Mouse (Mus musculus): Measurements from ENCODE around the gene Krt27.

The Krt27 gene

DNA sequence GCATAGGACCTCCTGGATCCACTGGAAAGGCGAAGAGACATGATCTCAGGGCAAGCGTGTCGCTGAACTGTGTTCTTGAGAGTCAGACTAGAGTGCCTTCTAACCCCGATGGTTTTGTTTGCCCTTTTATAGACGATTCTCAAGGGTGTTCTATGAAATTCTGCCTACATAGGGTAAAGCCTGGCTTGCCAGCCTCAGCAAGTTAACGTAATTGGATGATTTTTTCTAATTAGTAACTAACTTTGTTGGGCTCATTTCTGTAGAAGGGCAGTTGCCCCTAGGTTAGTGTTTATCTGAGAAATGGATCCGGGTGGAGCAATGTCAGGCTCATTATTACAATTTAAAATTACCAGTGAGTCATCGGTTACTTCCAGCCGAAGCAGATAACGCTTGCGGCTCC is 28.1 kb downstream of the Krt27 start, which contains the start of gene Krt25:
Gene Krt25, minus strand, starts transcription at position 101 of the 400 bp plus-strand sequence.
- no peak for DNase-seq (ENCODE audit: low spot score)

DNA sequence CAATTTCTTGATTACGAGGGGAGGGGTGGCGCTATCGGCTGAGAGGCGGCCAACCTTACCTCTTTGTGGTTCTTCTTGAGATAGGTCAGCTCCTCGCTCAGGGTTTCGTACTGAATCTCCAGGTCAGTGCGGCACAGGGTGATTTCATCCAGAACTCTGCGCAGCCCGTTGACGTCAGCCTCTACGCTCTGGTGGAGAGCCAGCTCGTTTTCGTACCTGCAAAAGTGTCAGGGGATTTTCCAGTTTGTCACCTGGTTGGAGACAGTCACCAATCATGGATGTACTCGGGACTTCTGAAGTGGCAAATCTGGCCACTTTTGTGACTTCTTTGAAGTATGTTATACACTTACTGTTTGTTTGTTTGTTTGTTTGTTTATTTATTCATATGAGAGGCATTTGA is 29.8 kb downstream of the Krt27 start:
- no peak for DNase-seq (ENCODE audit: low spot score)

DNA sequence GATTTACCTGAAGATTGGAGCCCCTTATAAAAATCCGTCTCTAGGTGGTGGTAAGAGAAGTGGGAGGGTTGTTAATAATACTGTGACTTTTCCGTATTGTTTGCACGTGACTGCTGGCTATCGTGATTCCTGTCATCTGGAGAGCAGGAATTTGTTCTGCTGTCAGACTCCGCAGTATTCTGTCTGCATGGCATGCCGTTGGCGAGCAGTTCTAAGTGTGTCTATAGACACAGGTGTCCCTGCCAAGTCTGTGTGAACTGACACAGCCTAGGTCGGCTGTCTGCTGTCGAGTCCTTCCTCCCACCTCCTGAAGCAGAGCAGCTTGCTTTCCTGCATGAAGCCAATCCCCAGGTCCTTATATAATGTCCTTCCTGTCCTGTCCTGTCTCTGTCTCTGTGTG is 31.8 kb downstream of the Krt27 start:
- DNase-seq (ENCODE audit: low spot score), result no peak

DNA sequence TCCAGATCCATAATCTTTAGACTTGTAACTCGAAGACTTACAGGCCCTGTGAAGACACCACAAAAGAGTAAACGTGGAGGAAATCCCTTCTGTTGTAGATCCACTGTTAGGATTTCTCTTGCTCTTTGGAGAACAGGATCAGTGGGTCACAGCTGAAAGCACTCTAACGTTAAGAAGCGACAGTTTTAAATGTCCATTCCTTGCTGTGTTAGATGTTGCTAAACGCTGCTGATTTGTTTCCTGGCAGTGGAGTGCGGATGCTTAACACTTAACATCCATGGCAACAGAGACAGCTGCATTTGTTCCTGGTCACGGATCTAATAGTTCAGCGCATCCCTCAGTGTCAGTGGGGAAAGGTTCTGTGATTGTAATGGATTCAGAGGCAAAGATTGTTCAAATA is 34.4 kb downstream of the Krt27 start:
- no peak for DNase-seq (ENCODE audit: low spot score)

DNA sequence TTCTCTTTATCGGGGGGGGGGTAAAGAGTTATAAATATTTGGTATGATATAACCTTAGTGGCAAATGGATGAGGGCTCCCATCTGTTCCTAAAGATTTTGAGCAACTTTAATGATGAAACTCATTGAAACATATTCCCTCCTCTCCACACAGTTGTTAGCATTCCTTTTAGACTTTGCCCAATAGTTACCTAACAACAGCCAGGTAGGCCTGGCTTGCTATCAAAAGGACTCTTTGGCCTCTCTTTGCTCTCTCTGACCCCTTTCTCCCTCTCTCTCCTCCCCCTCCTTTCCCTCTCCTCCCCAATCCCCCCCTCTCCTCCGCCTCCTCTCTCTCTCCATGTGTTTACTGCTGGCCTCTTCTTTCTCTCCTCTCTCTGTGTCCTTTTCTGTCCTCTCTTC is 36.3 kb downstream of the Krt27 start:
- DNase-seq (ENCODE audit: low spot score), result no peak

DNA sequence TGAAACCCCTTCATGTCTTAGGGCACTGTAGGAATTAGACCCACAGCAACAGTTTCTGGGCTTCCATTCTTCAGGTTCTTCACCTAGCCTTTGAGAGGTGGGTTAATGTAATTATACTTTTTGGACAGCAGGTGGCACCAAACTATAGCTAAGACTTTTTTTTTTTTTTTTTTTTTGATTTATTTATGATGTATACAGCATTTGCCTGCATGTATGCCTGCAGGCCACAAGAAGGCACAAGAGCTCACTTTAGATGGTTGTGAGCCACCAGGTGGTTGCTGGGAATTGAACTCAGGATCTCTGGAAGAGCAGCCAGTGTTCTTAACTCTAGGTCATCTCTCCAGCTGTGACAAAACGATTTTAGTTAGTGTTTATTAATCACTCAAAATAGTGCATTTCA is 40.0 kb downstream of the Krt27 start:
- no peak for DNase-seq (ENCODE audit: low spot score)

DNA sequence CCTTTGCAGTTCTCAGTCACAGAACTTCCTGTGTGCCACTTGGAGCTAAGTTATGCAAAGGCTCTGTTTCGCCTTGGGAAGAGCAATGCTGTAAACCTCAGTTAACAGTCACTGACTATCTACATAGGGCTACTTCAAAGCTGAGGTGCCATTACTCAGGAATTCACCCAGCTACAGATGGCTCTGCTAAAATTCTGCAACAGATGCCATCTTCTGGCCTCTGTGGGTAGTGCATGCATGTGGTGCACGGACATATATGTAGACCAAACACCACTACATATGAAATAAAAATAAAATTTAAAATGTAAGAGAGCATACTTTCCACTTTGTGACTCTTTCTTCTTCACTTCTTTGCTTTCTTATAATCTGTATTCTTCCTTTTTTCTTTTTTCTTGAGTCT is 43.3 kb downstream of the Krt27 start:
- peak; percentile 48 for DNase-seq (ENCODE audit: low spot score)
